Mouse (Mus musculus): ENCODE results near the gene Iqsec2. TPM values are rescaled to one million over a fixed set of nuclear protein-coding genes. Genes with fewer than 3 reads are reported as not detected.

The Iqsec2 gene
- total RNA-seq, 2 experiments from 2014 or later = 147 to 149 TPM

DNA sequence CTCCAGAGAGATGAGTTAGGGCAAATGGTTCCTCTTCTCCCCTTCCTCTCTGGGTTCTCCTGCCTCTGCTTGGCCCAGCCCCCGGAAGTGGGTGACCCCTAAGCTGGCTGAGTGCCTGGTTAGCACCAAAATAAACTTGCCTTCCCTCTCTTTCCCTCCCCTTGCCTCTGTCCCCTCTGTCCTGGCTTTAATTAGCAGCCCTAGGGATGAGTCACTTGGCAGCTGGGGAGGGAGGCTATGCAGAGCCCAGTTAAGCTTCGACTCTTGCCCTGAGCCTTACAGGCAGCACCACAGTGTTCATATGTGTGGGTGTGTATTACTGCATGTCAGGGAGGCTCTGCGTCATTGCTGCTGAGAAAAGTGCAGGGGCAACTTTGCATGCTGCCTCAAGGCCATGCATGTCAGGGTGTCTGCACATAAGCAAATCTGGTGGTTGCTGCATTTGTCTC, 28.4 kb downstream of the Iqsec2 start:
- DNase-seq (ENCODE audit: low spot score in 2 of 2) = peak; percentile 33 to 46
- intact Hi-C loops (cut with DNase I) = no loop called here

DNA sequence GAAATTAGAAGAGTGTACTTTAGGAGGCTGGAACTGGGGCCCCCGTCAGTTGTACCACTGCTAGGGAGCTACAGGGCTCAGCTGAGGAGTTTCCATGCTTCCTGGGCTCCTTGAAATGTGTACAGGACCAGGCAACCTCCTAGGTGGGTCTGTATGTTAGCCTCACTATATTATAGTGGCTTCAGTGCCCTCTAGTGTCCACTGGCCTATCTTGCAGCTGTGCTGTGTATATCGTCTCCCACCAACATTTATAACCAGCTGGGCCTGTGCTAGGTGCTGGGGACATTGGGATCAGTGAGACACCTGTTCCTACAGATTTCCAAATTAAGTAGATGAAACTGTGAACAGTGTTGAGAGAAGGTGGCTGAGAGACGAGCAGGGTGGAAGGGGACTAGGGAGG, 31.2 kb downstream of the Iqsec2 start:
- DNase-seq (ENCODE audit: low spot score in 2 of 2) = peak; percentile 56
- intact Hi-C loops (cut with DNase I) = no loop called here

DNA sequence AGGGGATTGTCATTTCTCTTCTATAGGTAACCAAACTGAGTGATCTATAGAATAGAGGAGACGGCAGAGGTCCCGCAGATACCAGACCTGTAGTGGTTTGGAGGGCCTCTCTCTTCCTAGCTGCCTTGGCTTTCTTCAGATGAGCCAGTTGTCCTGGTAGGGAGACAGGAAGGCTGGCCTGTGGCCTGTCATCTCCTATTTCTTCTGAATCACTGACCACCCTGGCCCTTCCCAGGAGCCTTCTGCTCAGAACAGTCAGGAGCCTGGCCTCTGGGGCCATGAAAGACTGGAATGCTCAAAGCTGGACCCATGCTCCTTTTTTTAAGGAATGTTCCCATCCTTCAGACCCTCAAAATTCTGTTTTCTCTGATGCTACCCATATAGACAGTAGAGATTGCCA, 33.8 kb downstream of the Iqsec2 start:
- intact Hi-C loops (cut with DNase I) = no loop called here
- no peak for DNase-seq (ENCODE audit: low spot score in 2 of 2)

DNA sequence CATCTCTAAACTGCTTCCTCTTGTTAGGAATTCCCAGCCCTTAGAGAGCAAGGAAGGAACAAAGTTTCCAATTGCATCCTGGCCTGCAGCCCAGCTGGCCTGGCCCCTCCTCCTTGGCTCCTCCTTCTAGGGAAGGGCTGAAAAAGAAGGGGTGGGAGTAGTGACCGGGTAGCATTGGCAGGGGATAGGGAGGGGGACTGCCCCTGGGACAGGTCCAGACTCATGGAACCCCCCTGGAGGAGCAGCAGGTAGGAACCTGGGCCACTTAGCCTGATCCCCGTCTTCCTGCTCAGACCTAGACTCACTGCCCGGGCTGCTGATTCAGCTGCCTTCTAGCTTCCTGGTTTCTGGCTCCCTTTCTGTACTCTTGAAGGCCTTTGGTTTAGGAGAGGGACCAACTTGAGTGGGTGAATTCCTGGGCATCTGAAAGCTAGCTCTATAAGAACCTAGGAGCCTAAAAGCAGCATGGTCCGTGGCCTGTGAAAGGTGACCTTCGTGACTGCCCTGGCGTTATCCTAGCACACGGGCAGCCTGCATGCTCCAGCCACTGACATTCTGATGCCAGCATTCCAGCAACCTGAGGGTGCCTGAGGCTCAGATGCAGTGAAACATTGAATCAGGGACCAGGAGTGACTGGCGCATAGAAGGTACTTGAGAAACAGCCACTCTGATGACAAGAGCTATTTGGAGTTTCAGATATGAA, 34.9 kb downstream of the Iqsec2 start:
- intact Hi-C loops (cut with DNase I) = no loop called here
- no peak for DNase-seq (ENCODE audit: low spot score in 2 of 2)

DNA sequence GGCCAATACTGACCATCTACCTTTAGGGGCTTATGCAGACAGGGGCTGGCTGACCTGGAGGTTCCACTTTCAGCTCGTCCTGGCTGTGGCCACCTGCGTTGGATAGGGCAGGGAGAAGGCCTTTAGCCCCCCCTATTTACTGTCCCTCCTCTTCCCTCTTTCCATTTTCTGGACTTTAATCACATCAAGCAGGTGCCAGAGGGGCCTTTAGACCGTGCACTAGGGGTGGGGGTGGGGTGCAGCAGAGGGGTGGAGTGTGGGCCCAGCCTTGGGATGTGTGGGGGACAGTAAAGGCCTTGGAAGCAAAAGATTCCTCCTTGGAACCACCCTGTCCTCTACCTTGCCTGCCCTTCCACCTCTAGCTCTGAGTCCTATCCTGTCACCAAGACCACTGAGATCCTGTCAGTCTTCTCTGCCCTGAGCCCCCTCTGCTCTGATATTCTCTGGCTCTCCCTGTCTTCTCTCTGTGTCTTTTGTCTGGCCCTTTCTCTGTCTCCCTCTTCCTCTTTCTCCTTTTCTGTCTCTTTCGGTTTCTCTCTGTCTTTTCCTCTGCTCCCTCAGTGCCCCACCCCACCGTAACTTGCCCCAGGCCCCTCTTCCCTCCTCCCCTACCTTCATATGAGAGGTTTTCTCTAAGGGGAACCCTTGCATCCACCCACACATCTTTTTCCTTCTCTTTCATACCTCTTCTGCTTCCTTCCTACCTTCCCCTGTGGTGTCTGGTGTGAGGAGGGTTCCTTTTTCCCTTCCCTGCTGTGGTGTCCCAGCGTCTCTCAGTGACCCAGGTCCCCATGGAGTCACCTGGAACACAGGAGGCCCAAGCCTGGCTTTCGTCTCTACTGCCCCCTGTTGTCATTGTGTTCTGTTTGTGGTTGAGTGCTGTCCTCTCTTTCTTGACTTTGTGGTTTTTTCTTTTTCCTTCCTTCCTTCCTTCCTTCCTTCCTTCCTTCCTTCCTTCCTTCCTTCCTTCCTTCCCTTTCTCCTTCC, 35.9 kb downstream of the Iqsec2 start:
- no peak for DNase-seq (ENCODE audit: low spot score in 2 of 2)
- intact Hi-C loops (cut with DNase I) = no loop called here

DNA sequence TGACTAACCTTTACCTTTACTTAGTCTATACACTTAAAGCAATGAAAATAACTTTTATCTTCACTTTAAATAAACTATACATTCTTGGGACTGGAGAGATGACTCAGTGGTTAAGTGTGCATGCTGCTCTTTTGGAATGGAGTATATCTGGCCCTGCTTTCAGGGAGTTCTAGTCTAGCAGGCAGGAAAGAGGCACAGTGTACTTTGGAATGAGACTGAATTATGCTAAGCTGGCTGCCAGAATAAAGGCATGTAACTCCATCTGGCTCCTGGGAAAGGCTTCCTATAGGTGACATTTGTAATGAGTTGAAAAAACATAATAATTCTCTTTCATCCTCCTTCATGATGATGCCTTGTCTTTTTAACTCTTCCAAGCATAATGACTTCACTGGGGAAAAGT, 43.1 kb downstream of the Iqsec2 start:
- no peak for DNase-seq (ENCODE audit: low spot score in 2 of 2)
- intact Hi-C loops (cut with DNase I) = no loop called here

DNA sequence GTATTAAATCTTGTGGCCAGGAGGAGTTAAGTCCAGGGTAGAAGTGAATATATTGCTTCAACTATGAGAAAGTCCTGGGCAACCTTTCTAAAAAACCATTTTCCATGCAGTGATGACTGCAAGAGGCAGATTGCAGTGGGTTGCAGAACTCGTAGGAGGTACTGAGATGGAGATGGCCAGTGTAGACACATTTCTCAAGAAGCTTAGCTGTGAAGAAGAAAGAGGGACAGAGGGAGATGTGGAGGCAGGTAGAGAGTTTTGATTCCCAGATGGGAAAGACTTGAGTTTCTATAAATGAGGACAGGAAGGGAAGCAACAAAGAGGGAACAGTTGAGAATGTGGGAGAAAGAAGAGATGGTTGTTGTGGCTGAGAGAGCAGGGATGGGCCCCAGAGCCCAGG, 47.2 kb downstream of the Iqsec2 start:
- no peak for DNase-seq (ENCODE audit: low spot score in 2 of 2)
- intact Hi-C loops (cut with DNase I) = no loop called here

DNA sequence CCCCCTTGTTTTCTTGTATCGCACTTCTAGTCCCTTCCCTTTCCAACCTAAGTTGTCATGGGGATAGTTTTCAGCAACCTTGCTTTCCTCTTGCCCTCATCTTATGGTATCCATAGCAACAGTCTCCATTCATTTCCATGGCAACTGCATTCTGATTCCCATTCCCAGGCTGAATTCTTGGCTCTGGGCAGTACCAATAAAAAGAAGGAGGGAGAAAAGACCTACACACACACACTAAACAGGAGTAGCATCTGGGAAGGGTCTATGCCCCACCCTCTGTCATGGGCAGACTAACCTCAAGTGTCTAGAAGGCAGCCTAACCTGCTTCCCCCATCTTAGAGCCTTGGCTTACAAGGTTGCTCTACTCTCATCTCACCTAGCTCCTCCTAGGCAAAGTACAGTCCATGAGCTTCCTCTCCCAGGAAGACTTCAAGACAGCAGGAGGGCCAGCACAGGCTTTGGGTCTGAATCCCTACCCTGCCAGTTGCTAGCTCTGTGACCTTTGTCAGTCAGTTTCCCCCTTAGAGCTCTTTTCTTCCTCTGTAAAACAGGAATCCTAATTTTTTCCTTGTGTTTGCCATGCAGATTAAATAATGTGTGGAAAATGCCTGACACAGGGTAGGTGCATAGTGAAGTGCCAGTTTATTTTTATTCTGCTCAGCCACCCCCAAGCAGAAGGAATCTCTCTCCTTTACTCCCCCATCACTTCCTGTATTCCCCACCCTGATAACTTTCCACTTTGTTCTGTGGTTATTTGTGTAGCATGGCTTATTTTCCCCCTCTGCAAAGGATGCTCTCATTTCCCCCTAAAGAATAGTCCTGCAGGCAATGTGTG, 54.0 kb downstream of the Iqsec2 start:
- DNase-seq (ENCODE audit: low spot score in 2 of 2) = peak in 1 of 2 experiments; percentile 76
- intact Hi-C loops (cut with DNase I) = no loop called here

DNA sequence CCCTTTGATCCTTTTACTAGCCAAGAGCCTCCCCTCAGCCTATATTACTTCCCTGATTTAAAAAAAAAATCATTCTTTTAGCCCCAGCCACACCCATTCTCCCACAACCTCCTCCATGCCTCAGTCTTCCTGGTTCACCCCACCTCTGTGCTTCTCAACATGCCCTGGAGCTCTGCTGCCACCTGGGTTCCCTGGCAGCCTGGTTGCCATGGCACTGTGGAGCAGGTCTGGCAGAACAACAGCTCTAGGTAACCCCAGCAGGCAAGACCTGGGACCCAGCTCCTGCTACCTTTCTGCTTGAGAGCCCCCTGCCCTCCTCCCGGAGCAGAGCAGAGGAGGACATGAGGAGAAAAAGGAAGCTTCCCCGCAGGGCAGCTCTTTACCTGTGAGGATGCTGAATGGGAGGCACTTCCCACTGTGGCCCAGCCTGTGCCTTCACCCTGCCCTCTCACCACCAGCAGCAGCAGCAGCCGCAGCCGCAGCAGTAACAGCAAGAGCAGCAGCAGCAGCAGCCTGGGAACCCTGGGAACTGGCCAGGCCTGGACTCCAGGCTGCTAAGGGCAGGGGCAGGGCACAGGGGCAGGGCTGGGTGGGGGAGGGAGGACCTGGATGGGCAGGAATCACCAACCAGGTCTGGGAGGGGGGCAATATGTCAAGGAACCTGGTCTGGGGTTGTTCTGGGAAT, 57.8 kb downstream of the Iqsec2 start:
- no peak for DNase-seq (ENCODE audit: low spot score in 2 of 2)
- intact Hi-C loops (cut with DNase I) = no loop called here

DNA sequence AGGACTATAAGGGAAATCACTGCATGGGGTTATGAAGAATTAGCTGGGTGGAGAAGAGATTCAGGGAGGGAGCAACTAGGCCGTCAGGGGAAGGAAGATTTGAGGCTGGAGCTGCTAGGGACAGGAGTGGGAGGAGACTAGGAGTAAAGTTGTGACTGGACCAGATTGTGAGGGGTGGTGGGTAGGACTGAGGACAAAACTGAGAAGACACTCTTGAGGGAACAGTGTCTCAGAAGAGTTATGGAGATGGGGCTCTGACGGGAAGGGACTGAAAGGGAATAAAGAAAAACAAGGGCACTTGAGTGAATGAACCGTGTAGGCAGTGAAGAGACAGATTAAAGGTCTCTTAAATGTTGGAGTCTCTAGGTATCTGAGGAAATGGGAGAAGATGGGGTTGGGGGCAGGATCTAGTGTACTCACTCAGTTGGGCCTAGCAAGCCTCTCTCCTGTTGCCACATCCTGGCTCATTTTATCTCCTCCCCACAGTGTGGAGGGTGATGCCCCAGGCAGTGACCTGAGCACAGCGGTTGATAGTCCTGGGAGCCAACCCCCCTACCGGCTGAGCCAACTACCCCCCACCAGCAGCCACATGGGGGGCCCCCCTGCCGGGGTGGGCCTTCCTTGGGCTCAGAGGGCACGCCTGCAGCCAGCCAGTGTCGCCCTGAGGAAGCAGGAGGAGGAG, 58.5 kb downstream of the Iqsec2 start:
- no peak for DNase-seq (ENCODE audit: low spot score in 2 of 2)
- intact Hi-C loops (cut with DNase I) = no loop called here

DNA sequence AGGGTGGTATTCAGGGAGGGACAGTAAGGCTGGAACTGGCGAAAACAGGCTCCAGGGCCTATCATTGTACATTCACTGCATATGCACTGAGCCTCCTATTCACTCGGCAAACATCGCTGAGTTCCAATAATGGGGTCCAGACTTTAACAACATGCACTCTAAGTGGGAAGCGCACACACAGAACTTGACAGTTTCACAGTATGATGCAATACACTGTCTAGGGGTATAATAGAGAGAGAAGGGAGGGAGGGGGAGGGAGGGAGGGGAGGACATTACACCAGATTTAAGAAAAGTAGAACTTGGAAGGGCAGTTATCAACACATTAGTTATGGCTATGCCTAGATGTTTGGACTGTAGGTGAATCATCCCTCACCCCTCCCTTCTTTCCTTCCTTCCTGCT, 59.2 kb downstream of the Iqsec2 start:
- intact Hi-C loops (cut with DNase I) = no loop called here
- DNase-seq (ENCODE audit: low spot score in 2 of 2) = no peak

DNA sequence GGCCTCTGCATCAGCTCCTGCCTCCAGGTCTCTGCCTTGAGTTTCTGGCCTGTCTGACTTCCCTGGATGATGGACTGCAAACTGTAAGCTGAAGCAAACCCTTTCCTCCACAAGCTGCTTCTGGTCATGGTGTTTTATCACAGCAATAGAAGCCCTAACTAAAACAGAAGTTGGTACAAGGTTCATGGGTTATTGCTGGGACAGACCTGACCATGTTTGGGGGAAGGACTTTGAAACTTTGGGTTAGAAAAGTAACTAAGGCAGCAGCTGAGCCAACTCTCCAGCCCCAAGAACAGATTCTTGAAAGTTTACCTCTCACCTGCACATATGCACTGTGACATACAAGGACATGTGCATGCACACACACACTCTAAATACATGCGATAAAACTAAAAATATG, 61.4 kb downstream of the Iqsec2 start:
- no peak for DNase-seq (ENCODE audit: low spot score in 2 of 2)
- intact Hi-C loops (cut with DNase I) = no loop called here

DNA sequence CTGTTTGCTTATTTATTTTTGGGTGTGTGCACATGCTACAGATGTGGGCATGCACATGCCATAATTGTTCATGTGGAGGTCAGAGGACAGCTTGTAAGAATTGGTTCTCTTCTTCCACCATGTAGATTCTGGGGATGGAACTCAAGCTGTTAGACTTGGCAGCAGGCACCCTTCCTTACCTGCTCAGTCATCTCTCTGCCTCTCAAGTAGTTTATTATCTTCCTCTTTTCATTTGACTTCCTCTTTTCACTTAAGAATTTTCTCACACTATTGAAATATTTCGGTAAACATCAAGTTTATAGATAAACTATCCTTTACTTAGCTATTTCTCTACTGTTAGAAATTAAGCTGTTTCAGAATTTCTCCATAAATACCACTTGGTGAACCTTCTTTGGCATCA, 70.6 kb downstream of the Iqsec2 start:
- intact Hi-C loops (cut with DNase I) = no loop called here
- DNase-seq (ENCODE audit: low spot score in 2 of 2) = no peak

DNA sequence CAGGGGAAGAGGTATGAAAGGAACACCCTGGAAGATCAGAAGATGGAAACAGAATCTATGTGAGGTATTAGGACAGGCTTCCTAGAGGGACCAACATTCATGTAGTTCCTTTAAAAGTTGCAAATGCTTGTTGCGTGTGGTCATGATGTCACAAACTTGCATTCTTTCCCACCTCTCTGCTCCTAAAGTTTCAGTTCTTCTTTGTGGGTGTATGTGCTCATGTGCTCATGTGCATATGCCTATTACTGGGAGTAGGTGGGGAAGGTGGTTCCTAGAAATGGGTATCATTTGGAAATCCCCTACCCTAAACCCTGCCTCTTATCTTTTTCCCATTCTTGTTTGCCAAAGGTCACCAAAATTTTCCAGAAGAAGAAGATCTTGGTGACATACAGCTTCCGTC, 74.5 kb downstream of the Iqsec2 start:
- intact Hi-C loops (cut with DNase I) = no loop called here
- no peak for DNase-seq (ENCODE audit: low spot score in 2 of 2)

DNA sequence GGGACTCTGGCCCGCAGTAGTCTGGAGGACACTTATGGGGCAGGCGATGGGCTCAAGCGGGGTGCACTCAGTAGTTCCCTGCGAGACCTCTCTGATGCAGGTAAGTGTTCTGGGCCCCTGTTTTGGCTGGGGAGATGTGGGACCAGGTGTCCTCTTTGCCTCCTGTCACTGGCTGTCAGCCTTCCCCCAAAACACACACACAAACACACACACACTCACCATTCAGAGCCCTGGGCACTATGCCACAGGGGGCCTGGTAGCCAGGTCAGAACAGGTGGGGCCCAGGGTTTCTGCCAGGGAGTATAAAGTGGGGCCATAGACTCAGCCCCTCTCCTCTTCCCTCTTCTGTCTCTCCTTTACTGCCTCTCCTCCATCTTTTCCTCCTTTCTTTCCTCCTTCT, 77.7 kb downstream of the Iqsec2 start:
- intact Hi-C loops (cut with DNase I) = no loop called here
- no peak for DNase-seq (ENCODE audit: low spot score in 2 of 2)

DNA sequence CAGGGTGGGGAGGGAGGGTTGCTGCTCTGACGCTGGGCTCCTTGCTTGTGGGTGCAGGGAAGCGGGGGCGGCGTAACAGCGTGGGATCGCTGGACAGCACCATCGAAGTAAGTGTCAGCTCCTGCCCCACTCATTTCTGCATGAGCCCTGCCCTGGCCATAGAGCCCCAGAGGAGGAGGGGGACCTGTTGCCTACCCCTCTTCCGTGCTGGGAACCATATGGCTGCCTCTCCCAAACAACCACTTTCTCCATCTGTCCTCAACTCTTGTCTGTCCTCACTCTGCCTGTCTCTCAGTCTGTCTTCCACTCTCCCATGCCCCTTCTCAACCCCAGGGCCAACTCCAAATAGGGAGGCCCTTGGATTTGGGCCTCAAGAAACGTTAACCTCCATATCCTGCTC, 78.2 kb downstream of the Iqsec2 start:
- intact Hi-C loops (cut with DNase I) = no loop called here

DNA sequence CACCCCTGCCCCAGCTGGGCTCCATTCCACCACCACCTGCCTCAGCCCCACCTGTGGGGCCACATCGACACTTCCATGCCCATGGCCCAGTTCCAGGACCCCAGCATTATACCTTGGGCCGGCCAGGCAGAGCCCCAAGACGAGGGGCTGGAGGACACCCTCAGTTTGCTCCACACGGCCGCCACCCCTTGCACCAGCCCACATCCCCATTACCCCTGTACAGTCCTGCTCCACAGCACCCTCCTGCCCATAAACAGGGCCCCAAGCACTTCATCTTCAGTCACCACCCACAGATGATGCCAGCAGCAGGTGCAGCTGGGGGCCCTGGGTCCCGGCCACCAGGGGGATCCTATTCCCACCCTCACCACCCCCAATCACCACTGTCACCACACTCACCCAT, 79.2 kb downstream of the Iqsec2 start:
- intact Hi-C loops (cut with DNase I) = no loop called here
- DNase-seq (ENCODE audit: low spot score in 2 of 2) = no peak

More for the DNA sequence above, 78.2 kb downstream of the Iqsec2 start:
- no peak for DNase-seq (ENCODE audit: low spot score in 2 of 2)

DNA sequence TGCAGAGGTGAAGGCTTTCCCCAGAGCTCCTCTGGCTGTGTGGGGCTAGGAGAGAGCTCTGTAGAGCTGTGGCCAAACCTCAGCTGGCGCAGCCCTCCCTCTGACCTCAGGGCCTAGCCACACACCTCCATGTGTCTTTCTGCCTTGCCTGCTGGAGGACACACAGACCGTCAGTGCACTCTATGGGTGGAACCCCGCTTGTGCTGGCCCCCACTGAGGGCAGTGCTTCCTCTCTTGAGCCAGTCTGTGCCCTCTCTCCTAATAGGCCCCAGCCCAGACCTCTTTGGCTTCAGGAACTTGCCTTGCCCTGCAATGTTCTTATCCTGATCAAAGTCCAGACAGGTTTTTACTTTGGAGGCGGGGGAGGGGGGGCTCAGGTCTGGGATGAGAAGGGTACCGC, 80.2 kb downstream of the Iqsec2 start:
- DNase-seq (ENCODE audit: low spot score in 2 of 2) = no peak
- intact Hi-C loops (cut with DNase I) = no loop called here
